Mouse (Mus musculus): ENCODE data around the gene Ndufa8. TPM values are rescaled to one million over a fixed set of nuclear protein-coding genes. Genes with fewer than 3 reads are reported as not detected.

Gene Ndufa8
- polyA plus RNA-seq, 2 experiments = 56.1 to 128 TPM

GRCm38 (mm10) chr2:36033966-36034365 lies 15.2 kb downstream of the Ndufa8 start:
- no peak for DNase-seq (ENCODE audit: low read depth in 3 of 3, low spot score in 3 of 3)
- Histone ChIP-seq H3K27me3 (ENCODE audit: control insufficient read depth, insufficient read depth, low read length) (no peaks in the 10 kb centered on the region), H3K9ac (replicated peaks) (no peak overlapping the region), H3K9me3 (ENCODE audit: control insufficient read depth, low read length) (no peaks in the 10 kb centered on the region), H3K4me1 (replicated peaks; ENCODE audit: control insufficient read depth in 2 of 2, insufficient read depth in 2 of 2, low read length in 1 of 2) (no peaks in the 10 kb centered on the region), H3K4me3 (ENCODE audit: insufficient read depth in 1 of 2, low read depth in 2 of 2, low read length in 2 of 2) (no peak overlapping the region), H3K36me3 (replicated peaks; ENCODE audit: control insufficient read depth, insufficient read depth, low read depth) (peaks cover 6% of the 10 kb centered on the region), H3K27ac (no peak overlapping the region), H3K4me2 (ENCODE audit: low read depth) (no peak overlapping the region)
- TF ChIP-seq EP300 (IDR thresholded peaks at IDR 0.05; ENCODE audit: low read depth) = no peak
- no peak for TF ChIP-seq CTCF (IDR thresholded peaks at IDR 0.05; ENCODE audit: low read depth)
- 59% methylated on average over 7 of the region's 7 CpGs for WGBS (ENCODE audit: insufficient replicate concordance)
- ATAC-seq (ENCODE audit: insufficient read depth) = no peak

GRCm38 (mm10) chr2:36032884-36033283 lies 16.3 kb downstream of the Ndufa8 start:
- WGBS (ENCODE audit: insufficient replicate concordance) = 30% methylated on average over 7 of the region's 7 CpGs
- Histone ChIP-seq H3K9me3 (ENCODE audit: control insufficient read depth, low read length) (no peaks in the 10 kb centered on the region), H3K4me3 (ENCODE audit: insufficient read depth in 1 of 2, low read depth in 2 of 2, low read length in 2 of 2) (no peak overlapping the region), H3K27ac (no peak overlapping the region), H3K36me3 (replicated peaks; ENCODE audit: control insufficient read depth, insufficient read depth, low read depth) (peaks cover 4% of the 10 kb centered on the region), H3K9ac (replicated peaks) (no peak overlapping the region), H3K27me3 (ENCODE audit: control insufficient read depth, insufficient read depth, low read length) (no peaks in the 10 kb centered on the region), H3K4me2 (ENCODE audit: low read depth) (no peak overlapping the region), H3K4me1 (replicated peaks; ENCODE audit: control insufficient read depth in 2 of 2, insufficient read depth in 2 of 2, low read length in 1 of 2) (no peaks in the 10 kb centered on the region)
- ATAC-seq (ENCODE audit: insufficient read depth) (no peak), DNase-seq (ENCODE audit: low read depth in 3 of 3, low spot score in 3 of 3) (no peak)
- TF ChIP-seq EP300 (IDR thresholded peaks at IDR 0.05; ENCODE audit: low read depth) = no peak
- no peak for TF ChIP-seq CTCF (IDR thresholded peaks at IDR 0.05; ENCODE audit: low read depth)

- DNase-seq (ENCODE audit: low read depth in 3 of 3, low spot score in 3 of 3) (no peak), ATAC-seq (ENCODE audit: insufficient read depth) (no peak)
- 28% methylated on average over 3 of the region's 3 CpGs for WGBS (ENCODE audit: insufficient replicate concordance)
- no peaks in the 10 kb centered on the region for H3K9me3 ChIP-seq (ENCODE audit: control insufficient read depth, low read length)
- no peak overlapping the region for H3K4me3 ChIP-seq (ENCODE audit: insufficient read depth in 1 of 2, low read depth in 2 of 2, low read length in 2 of 2)
- H3K9ac ChIP-seq (replicated peaks) = no peak overlapping the region
- H3K4me1 ChIP-seq (replicated peaks; ENCODE audit: control insufficient read depth in 2 of 2, insufficient read depth in 2 of 2, low read length in 1 of 2) = no peaks in the 10 kb centered on the region; a peak in 1 of 4 replicates
- no peak for TF ChIP-seq CTCF (IDR thresholded peaks at IDR 0.05; ENCODE audit: low read depth)
- no peaks in the 10 kb centered on the region for H3K27me3 ChIP-seq (ENCODE audit: control insufficient read depth, insufficient read depth, low read length)
- no peak overlapping the region for H3K4me2 ChIP-seq (ENCODE audit: low read depth)
- no peaks in the 10 kb centered on the region for H3K36me3 ChIP-seq (replicated peaks; ENCODE audit: control insufficient read depth, insufficient read depth, low read depth)
- no peak overlapping the region for H3K27ac ChIP-seq
Measured at GRCm38 (mm10) chr2:36023291-36023690, 25.9 kb downstream of the Ndufa8 start.

- Histone ChIP-seq H3K4me2 (ENCODE audit: low read depth) (0 out of 2 replicates have a peak overlapping the region, but pooled peaks have one; percentile 11), H3K27ac (no peak overlapping the region), H3K9me3 (ENCODE audit: control insufficient read depth, low read length) (no peaks in the 10 kb centered on the region), H3K27me3 (ENCODE audit: control insufficient read depth, insufficient read depth, low read length) (no peaks in the 10 kb centered on the region), H3K4me3 (ENCODE audit: insufficient read depth in 1 of 2, low read depth in 2 of 2, low read length in 2 of 2) (no peak overlapping the region), H3K9ac (replicated peaks) (no peak overlapping the region), H3K4me1 (replicated peaks; ENCODE audit: control insufficient read depth in 2 of 2, insufficient read depth in 2 of 2, low read length in 1 of 2) (no peaks in the 10 kb centered on the region; a peak in 1 of 4 replicates), H3K36me3 (replicated peaks; ENCODE audit: control insufficient read depth, insufficient read depth, low read depth) (no peaks in the 10 kb centered on the region)
- TF ChIP-seq CTCF (IDR thresholded peaks at IDR 0.05; ENCODE audit: low read depth) = peak; percentile 75
- no peak for TF ChIP-seq EP300 (IDR thresholded peaks at IDR 0.05; ENCODE audit: low read depth)
- DNase-seq (ENCODE audit: low read depth in 3 of 3, low spot score in 3 of 3) (peak in 2 of 3 experiments; percentile 17 to 36), ATAC-seq (ENCODE audit: insufficient read depth) (no peak)
- WGBS (ENCODE audit: insufficient replicate concordance) = 15% methylated on average over 32 of the region's 32 CpGs
Measured at GRCm38 (mm10) chr2:36021385-36022159, 27.6 kb downstream of the Ndufa8 start.

- Histone ChIP-seq H3K36me3 (replicated peaks; ENCODE audit: control insufficient read depth, insufficient read depth, low read depth) (no peaks in the 10 kb centered on the region), H3K27ac (no peak overlapping the region), H3K9me3 (ENCODE audit: control insufficient read depth, low read length) (no peaks in the 10 kb centered on the region), H3K27me3 (ENCODE audit: control insufficient read depth, insufficient read depth, low read length) (peaks cover 17% of the 10 kb centered on the region), H3K4me1 (replicated peaks; ENCODE audit: control insufficient read depth in 2 of 2, insufficient read depth in 2 of 2, low read length in 1 of 2) (no peaks in the 10 kb centered on the region), H3K4me2 (ENCODE audit: low read depth) (no peak overlapping the region), H3K9ac (replicated peaks) (no peak overlapping the region), H3K4me3 (ENCODE audit: insufficient read depth in 1 of 2, low read depth in 2 of 2, low read length in 2 of 2) (no peak overlapping the region)
- ATAC-seq (ENCODE audit: insufficient read depth) = no peak
- DNase-seq (ENCODE audit: low read depth in 3 of 3, low spot score in 3 of 3) = no peak
- no peak for TF ChIP-seq CTCF (IDR thresholded peaks at IDR 0.05; ENCODE audit: low read depth)
- TF ChIP-seq EP300 (IDR thresholded peaks at IDR 0.05; ENCODE audit: low read depth) = no peak
- WGBS (ENCODE audit: insufficient replicate concordance) = 39% methylated on average over 12 of the region's 12 CpGs
Measured at GRCm38 (mm10) chr2:36013010-36013409, 36.2 kb downstream of the Ndufa8 start.

Data from liver, embryonic 14.5 days (tissue).